Mouse (Mus musculus) CH12.LX (cell line): ENCODE data around the gene Rps11. TPM values are rescaled to one million over a fixed set of nuclear protein-coding genes. Genes with fewer than 3 reads are reported as not detected.

Source experiments
- DNase-seq: peaks from one replicate; pipeline ENCODE4 v3.0.0-alpha.2; 2013; ENCODE audit errors: extremely low read depth
- H3K27ac ChIP-seq: 2 replicates; pipeline ENCODE4 v1.5.1; 2012; ENCODE audit warnings: low read depth, mild to moderate bottlenecking, control low read depth, moderate library complexity; ENCODE audit not compliant: insufficient read depth
- H3K27me3 ChIP-seq: replicated peaks from 2 replicates; pipeline ENCODE3; 2012; ENCODE audit warnings: inconsistent platforms
- H3K36me3 ChIP-seq, 2 experiments: replicated peaks in 1 of 2; 2 replicates each; pipeline versions ENCODE3 to v1.6.1; 2012; ENCODE audit warnings: inconsistent platforms in 1 of 2, low read length in 1 of 2, mild to moderate bottlenecking in 1 of 2, mixed read lengths in 1 of 2, moderate library complexity in 1 of 2; ENCODE audit not compliant: control insufficient read depth in 1 of 2, insufficient read depth in 1 of 2
- H3K4me1 ChIP-seq, 2 experiments: 2 replicates each; pipeline ENCODE4 v1.6.1; 2012; ENCODE audit warnings: inconsistent platforms in 1 of 2, moderate library complexity in 1 of 2; ENCODE audit not compliant: insufficient read depth in 2 of 2, control insufficient read depth in 1 of 2
- H3K4me2 ChIP-seq: 2 replicates; pipeline ENCODE4 v1.6.1; 2012; ENCODE audit warnings: low read depth, mild to moderate bottlenecking, control low read depth; ENCODE audit not compliant: poor library complexity, insufficient read depth, severe bottlenecking
- H3K4me3 ChIP-seq, 3 experiments: fragments of 150-350 bp in 1 of 3; sonication (generic) in 1 of 3; replicated peaks in 1 of 3; 2 replicates each; pipeline versions ENCODE3 to v1.5.1; 2011 to 2012; ENCODE audit warnings: low read depth in 2 of 3, low read length in 2 of 3, mild to moderate bottlenecking in 2 of 3, moderate library complexity in 2 of 3, control low read depth in 1 of 3, improper control_type of control experiment in 1 of 3, inconsistent platforms in 1 of 3, mixed read lengths in 1 of 3; ENCODE audit not compliant: poor library complexity in 1 of 3
- H3K79me2 ChIP-seq: replicated peaks from 2 replicates; pipeline ENCODE4 v1.6.1; 2012; ENCODE audit warnings: mild to moderate bottlenecking, moderate library complexity; ENCODE audit not compliant: control insufficient read depth, poor library complexity, insufficient read depth, severe bottlenecking; ENCODE audit errors: extremely low read depth
- H3K9ac ChIP-seq: 2 replicates; pipeline ENCODE4 v1.6.1; 2012; ENCODE audit warnings: low read depth, mild to moderate bottlenecking, control low read depth, moderate library complexity; ENCODE audit not compliant: insufficient read depth
- H3K9me3 ChIP-seq: replicated peaks from 2 replicates; pipeline ENCODE3; 2012; ENCODE audit warnings: low read length, inconsistent platforms, mixed read lengths
- CHD2 ChIP-seq: IDR thresholded peaks from 2 replicates; pipeline ENCODE4 v1.6.1; 2011; ENCODE audit warnings: low read length, improper control_type of control experiment
- GABPA ChIP-seq: IDR thresholded peaks from 2 replicates; pipeline ENCODE4 v1.6.1; 2012; ENCODE audit warnings: low read depth, low read length, improper control_type of control experiment, inconsistent platforms; ENCODE audit not compliant: insufficient replicate concordance
- HCFC1 ChIP-seq: IDR thresholded peaks from 2 replicates; pipeline ENCODE4 v1.6.1; 2012; ENCODE audit warnings: low read depth, mild to moderate bottlenecking, inconsistent platforms, low read length, improper control_type of control experiment
- IRF4 ChIP-seq: IDR thresholded peaks from 2 replicates; pipeline ENCODE4 v1.6.1; 2014; ENCODE audit warnings: low read depth, mild to moderate bottlenecking, inconsistent platforms, low read length, improper control_type of control experiment
- JUN ChIP-seq: IDR thresholded peaks from 2 replicates; pipeline ENCODE4 v1.6.1; 2011; ENCODE audit warnings: low read depth, mild to moderate bottlenecking, low read length, improper control_type of control experiment, moderate library complexity; ENCODE audit not compliant: insufficient read depth
- MAFK ChIP-seq: IDR thresholded peaks from 2 replicates; pipeline ENCODE4 v1.6.1; 2011; ENCODE audit warnings: low read length, improper control_type of control experiment; ENCODE audit not compliant: insufficient replicate concordance
- MEF2A ChIP-seq: IDR thresholded peaks from 2 replicates; pipeline ENCODE4 v1.6.1; 2014; ENCODE audit warnings: low read depth, mild to moderate bottlenecking, inconsistent platforms, low read length, improper control_type of control experiment, borderline replicate concordance
- MYC ChIP-seq: IDR thresholded peaks from 2 replicates; pipeline ENCODE4 v1.6.1; 2011; ENCODE audit warnings: low read depth, mild to moderate bottlenecking, improper control_type of control experiment, low read length
- NRF1 ChIP-seq: IDR thresholded peaks from 2 replicates; pipeline ENCODE4 v1.6.1; 2014; ENCODE audit warnings: low read depth, mild to moderate bottlenecking, inconsistent platforms, low read length, improper control_type of control experiment, moderate library complexity
- POLR2A ChIP-seq: IDR thresholded peaks from 2 replicates; pipeline ENCODE4 v1.6.1; 2011; ENCODE audit warnings: low read depth, mild to moderate bottlenecking, improper control_type of control experiment, low read length
- POLR2AphosphoS2 ChIP-seq: IDR thresholded peaks from 2 replicates; pipeline ENCODE4 v1.6.1; 2011; ENCODE audit warnings: low read depth, low read length, improper control_type of control experiment
- RAD21 ChIP-seq: IDR thresholded peaks from 2 replicates; pipeline ENCODE4 v1.6.1; 2011; ENCODE audit warnings: low read depth, mild to moderate bottlenecking, low read length, improper control_type of control experiment, moderate library complexity
- TBP ChIP-seq: conservative IDR thresholded peaks from 2 replicates; pipeline ENCODE4 v1.6.1; 2011; ENCODE audit warnings: low read depth, low read length, improper control_type of control experiment
- TCF12 ChIP-seq: IDR thresholded peaks from 2 replicates; pipeline ENCODE4 v1.6.1; 2014; ENCODE audit warnings: low read depth, mild to moderate bottlenecking, inconsistent platforms, low read length, improper control_type of control experiment
- UBTF ChIP-seq: IDR thresholded peaks from 2 replicates; pipeline ENCODE4 v1.6.1; 2012; ENCODE audit warnings: low read depth, mild to moderate bottlenecking, inconsistent platforms, low read length, improper control_type of control experiment, moderate library complexity
- ZC3H11A ChIP-seq: IDR thresholded peaks from 2 replicates; pipeline ENCODE4 v1.6.1; 2012; ENCODE audit warnings: low read depth, mild to moderate bottlenecking, inconsistent platforms, low read length, improper control_type of control experiment
- ZKSCAN1 ChIP-seq: IDR thresholded peaks from 2 replicates; pipeline ENCODE4 v1.6.1; 2012; ENCODE audit warnings: low read depth, inconsistent platforms, low read length, improper control_type of control experiment, borderline replicate concordance
- ZMIZ1 ChIP-seq: IDR thresholded peaks from 2 replicates; pipeline ENCODE4 v1.6.1; 2012; ENCODE audit warnings: low read depth, mild to moderate bottlenecking, inconsistent platforms, low read length, improper control_type of control experiment
- dilution Hi-C: fragments of 300-500 bp; cut with MboI; formaldehyde crosslinking; loops from 2 replicates; pipeline ENCODE4 v1.14.3; 2020; ENCODE audit warnings: low sequenced_read_pairs; ENCODE audit not compliant: extremely low pct_unique_long_range_greater_than_20kb, extremely low pct_ligation_motif_present
- in situ Hi-C: fragments of 300-500 bp; cut with MboI; formaldehyde crosslinking; loops from 3 replicates; pipeline ENCODE4 v1.14.3; 2019; ENCODE audit warnings: low sequenced_read_pairs, low pct_ligation_motif_present, low pct_unique_long_range_greater_than_20kb, mixed read lengths
- polyA plus RNA-seq: library from polyadenylated mRNA; unstranded; fragments of >175 nt; gene quantifications from 2 replicates; pipeline ENCODE4 v1.2.1, GENCODE M21; 2012; ENCODE audit warnings: low read depth; ENCODE audit not compliant: insufficient read length
- total RNA-seq, 2 experiments: library from RNA; depleted of rRNA; stranded (reverse); fragments of 300-350 nt in 1 of 2; fragments of >200 nt in 1 of 2; gene quantifications; 2 replicates each; pipeline ENCODE4 v1.2.3; 2012 to 2014

Gene Rps11
- total and polyA plus RNA-seq, 3 experiments: 898 to 1,839 (median 1,699) TPM

- Histone ChIP-seq H3K36me3 (peaks cover 0 to 46% of the 10 kb centered on the region in 2 experiments), H3K4me2 (no peak overlapping the region), H3K79me2 (no peaks in the 10 kb centered on the region), H3K27ac (no peak overlapping the region), H3K9ac (no peak overlapping the region), H3K4me3 (no peak overlapping the region), H3K4me1 (peaks cover 0 to 11% of the 10 kb centered on the region in 2 experiments; a peak in 3 of 4 replicates), H3K9me3 (no peaks in the 10 kb centered on the region), H3K27me3 (peaks cover 33% of the 10 kb centered on the region)
- dilution Hi-C loops (no loop called here), in situ Hi-C loops (loop anchor here (10.0 kb wide), 1 partner anchor 144 kb away; no protein-coding TSS in a partner anchor)
- TF ChIP-seq MYC (no peak), TCF12 (no peak), HCFC1 (no peak), MAFK (no peak), ZKSCAN1 (no peak), POLR2AphosphoS2 (no peak), CHD2 (no peak), GABPA (no peak), RAD21 (no peak), ZMIZ1 (no peak), UBTF (no peak)
- DNase-seq: no peak
These were observed 36.6 kb upstream of the Rps11 start for GRCm38 (mm10) chr7:45160866-45161265.

- no peak for DNase-seq
- TF ChIP-seq NRF1 (no peak), JUN (no peak), MEF2A (no peak), POLR2A (no peak), TBP (no peak), IRF4 (no peak), ZC3H11A (no peak)
- no peak overlapping the region for H3K9ac ChIP-seq
- in situ Hi-C loops: loop anchor here (10.0 kb wide), 1 partner anchor 144 kb away; no protein-coding TSS in a partner anchor
- dilution Hi-C loops: no loop called here
- H3K27ac ChIP-seq: no peak overlapping the region
- no peak overlapping the region for H3K4me3 ChIP-seq
- no peaks in the 10 kb centered on the region for H3K9me3 ChIP-seq
- peaks cover 0 to 48% of the 10 kb centered on the region in 2 experiments for H3K36me3 ChIP-seq
- H3K4me2 ChIP-seq: no peak overlapping the region
- H3K27me3 ChIP-seq: peaks cover 27% of the 10 kb centered on the region
- peaks cover 0 to 14% of the 10 kb centered on the region in 2 experiments; a peak in 3 of 4 replicates for H3K4me1 ChIP-seq
- no peaks in the 10 kb centered on the region for H3K79me2 ChIP-seq
These were observed 36.1 kb upstream of the Rps11 start for GRCm38 (mm10) chr7:45160316-45160800.
